Mouse (Mus musculus) embryonic facial prominence, embryonic 12.5 days (tissue): ENCODE measurements around the gene Zfp592. TPM values are rescaled to one million over a fixed set of nuclear protein-coding genes. Genes with fewer than 3 reads are reported as not detected.

Experiments
- ATAC-seq: fragments of 200-750 bp; cut with Nextera tagmentation; 2 replicates; pipeline ENCODE4 v1.8.0; 2017; ENCODE audit not compliant: insufficient number of reproducible peaks, insufficient read depth, low FRiP score, low TSS enrichment
- H3K27ac ChIP-seq: fragments of 300-500 bp; sonication (generic); 2 replicates; pipeline ENCODE4 v1.5.1; 2016; ENCODE audit warnings: mild to moderate bottlenecking
- H3K27me3 ChIP-seq: fragments of 300-500 bp; sonication (generic); 2 replicates; pipeline ENCODE4 v1.6.1; 2016; ENCODE audit warnings: mild to moderate bottlenecking, moderate library complexity
- H3K36me3 ChIP-seq: fragments of 300-500 bp; sonication (generic); 2 replicates; pipeline ENCODE4 v1.6.1; 2016; ENCODE audit warnings: mild to moderate bottlenecking
- H3K4me1 ChIP-seq: fragments of 300-500 bp; sonication (generic); 2 replicates; pipeline ENCODE4 v1.6.1; 2016
- H3K4me2 ChIP-seq: fragments of 300-500 bp; sonication (generic); replicated peaks from 2 replicates; pipeline ENCODE4 v1.6.1; 2016; ENCODE audit warnings: mild to moderate bottlenecking, moderate library complexity
- H3K4me3 ChIP-seq: fragments of 300-500 bp; sonication (generic); 2 replicates; pipeline ENCODE4 v1.5.1; 2016; ENCODE audit warnings: mild to moderate bottlenecking
- H3K9ac ChIP-seq: fragments of 300-500 bp; sonication (generic); 2 replicates; pipeline ENCODE4 v1.6.1; 2016; ENCODE audit warnings: mild to moderate bottlenecking, moderate library complexity
- H3K9me3 ChIP-seq: fragments of 300-500 bp; sonication (generic); 2 replicates; pipeline ENCODE4 v1.6.1; 2016; ENCODE audit warnings: mild to moderate bottlenecking, moderate library complexity
- WGBS: fragments of 180-500 bp; shearing (Covaris S2); methylation state at CpG from one replicate; pipeline ENCODE4 v1.1.7; 2016; 5-methylcytosine and 5-hydroxymethylcytosine counted together
- polyA plus RNA-seq: library from polyadenylated mRNA; unstranded; fragments of >200 nt; fragmentation: Nextera tagmentation; extraction: Ambion mirVana; gene quantifications from 2 replicates; pipeline ENCODE4 v1.2.1, GENCODE M21; 2016

Zfp592 gene
- polyA plus RNA-seq, 1 experiment from 2014 or later = 13.7 TPM

GRCm38 (mm10) chr7:81025751-81026150 lies 32.3 kb downstream of the Zfp592 start:
- Histone ChIP-seq H3K4me3 (no peak overlapping the region), H3K9ac (no peak overlapping the region), H3K9me3 (no peaks in the 10 kb centered on the region), H3K36me3 (peaks cover 68% of the 10 kb centered on the region), H3K4me1 (no peaks in the 10 kb centered on the region), H3K4me2 (no peak overlapping the region), H3K27me3 (no peaks in the 10 kb centered on the region), H3K27ac (no peak overlapping the region)
- ATAC-seq = no peak
- 86% methylated on average over 2 of the region's 2 CpGs for WGBS

GRCm38 (mm10) chr7:81039711-81040110 lies 46.2 kb downstream of the Zfp592 start:
- WGBS = 83% methylated on average over 2 of the region's 2 CpGs
- ATAC-seq = no peak

GRCm38 (mm10) chr7:81043023-81043620 lies 49.6 kb downstream of the Zfp592 start:
- H3K27me3 ChIP-seq = no peaks in the 10 kb centered on the region
- H3K4me2 ChIP-seq = no peak overlapping the region
- WGBS = 84% methylated on average over 5 of the region's 5 CpGs
- H3K9ac ChIP-seq = no peak overlapping the region
- no peaks in the 10 kb centered on the region; the same call in 1 of the 2 replicates for H3K4me1 ChIP-seq
- no peak for ATAC-seq
- no peak overlapping the region for H3K27ac ChIP-seq
- H3K4me3 ChIP-seq = no peak overlapping the region
- no peaks in the 10 kb centered on the region for H3K9me3 ChIP-seq
- H3K36me3 ChIP-seq = peaks cover 57% of the 10 kb centered on the region

More at GRCm38 (mm10) chr7:81039711-81040110, 46.2 kb downstream of the Zfp592 start:
- Histone ChIP-seq H3K9ac (no peak overlapping the region), H3K9me3 (no peaks in the 10 kb centered on the region), H3K4me1 (no peaks in the 10 kb centered on the region; the same call in 1 of the 2 replicates), H3K27me3 (no peaks in the 10 kb centered on the region), H3K36me3 (peaks cover 76% of the 10 kb centered on the region), H3K4me2 (no peak overlapping the region), H3K27ac (no peak overlapping the region), H3K4me3 (no peak overlapping the region)

- Histone ChIP-seq H3K36me3 (peaks cover 10% of the 10 kb centered on the region), H3K9me3 (no peaks in the 10 kb centered on the region), H3K9ac (no peak overlapping the region), H3K27me3 (no peaks in the 10 kb centered on the region), H3K4me3 (no peak overlapping the region), H3K4me1 (no peaks in the 10 kb centered on the region; the same call in 1 of the 2 replicates), H3K4me2 (no peak overlapping the region), H3K27ac (no peak overlapping the region)
- ATAC-seq = no peak
- WGBS = 95% methylated on average over 3 of the region's 3 CpGs
Measured at GRCm38 (mm10) chr7:81047847-81048246, 54.4 kb downstream of the Zfp592 start.

- no peaks in the 10 kb centered on the region for H3K27me3 ChIP-seq
- H3K9ac ChIP-seq = no peak overlapping the region
- no peak overlapping the region for H3K27ac ChIP-seq
- H3K9me3 ChIP-seq = no peaks in the 10 kb centered on the region
- 86% methylated on average over 2 of the region's 2 CpGs for WGBS
- no peak overlapping the region for H3K4me3 ChIP-seq
- H3K4me1 ChIP-seq = no peaks in the 10 kb centered on the region; the same call in 1 of the 2 replicates
- ATAC-seq = no peak
- peaks cover 5% of the 10 kb centered on the region; the same call in 1 of the 2 replicates for H3K36me3 ChIP-seq
- no peak overlapping the region for H3K4me2 ChIP-seq
Measured at GRCm38 (mm10) chr7:81048513-81048912, 55.0 kb downstream of the Zfp592 start.

GRCm38 (mm10) chr7:81049966-81050365 lies 56.5 kb downstream of the Zfp592 start:
- 87% methylated on average over 5 of the region's 5 CpGs for WGBS
- Histone ChIP-seq H3K36me3 (no peaks in the 10 kb centered on the region), H3K4me2 (no peak overlapping the region), H3K9me3 (no peaks in the 10 kb centered on the region), H3K27me3 (no peaks in the 10 kb centered on the region), H3K9ac (no peak overlapping the region), H3K4me3 (no peak overlapping the region), H3K4me1 (no peaks in the 10 kb centered on the region), H3K27ac (no peak overlapping the region)
- ATAC-seq = no peak

- Histone ChIP-seq H3K9me3 (0 out of 2 replicates have a peak, but pooled peaks cover 1% of the 10 kb centered on the region), H3K27ac (no peak overlapping the region), H3K4me2 (no peak overlapping the region), H3K27me3 (no peaks in the 10 kb centered on the region), H3K9ac (no peak overlapping the region), H3K36me3 (no peaks in the 10 kb centered on the region), H3K4me3 (no peak overlapping the region), H3K4me1 (peaks cover 7% of the 10 kb centered on the region; the same call in 1 of the 2 replicates)
- WGBS = 74% methylated on average over 11 of the region's 11 CpGs
- ATAC-seq = no peak
Measured at GRCm38 (mm10) chr7:81055709-81056370, 62.4 kb downstream of the Zfp592 start.

- Histone ChIP-seq H3K27ac (no peak within 1 kb of the TSS), H3K4me3 (no peak within 1 kb of the TSS), H3K36me3 (no peaks in the 10 kb centered on the region), H3K9me3 (0 out of 2 replicates have a peak, but pooled peaks cover 3% of the 10 kb centered on the region), H3K4me2 (0 out of 2 replicates have a peak within 1 kb of the TSS, but pooled peaks have one; percentile 16), H3K9ac (0 out of 2 replicates have a peak within 1 kb of the TSS, but pooled peaks have one; percentile 7), H3K27me3 (no peaks in the 10 kb centered on the region), H3K4me1 (peaks cover 7% of the 10 kb centered on the region; the same call in 1 of the 2 replicates)
- WGBS = 33% methylated on average over 26 of the region's 27 CpGs
- ATAC-seq = no peak
Measured at GRCm38 (mm10) chr7:81057471-81057870, 64.0 kb downstream of the Zfp592 start, which contains the start of gene Alpk3. Alpk3 (plus strand) TSS chr7:81057600.

- Histone ChIP-seq H3K36me3 (no peaks in the 10 kb centered on the region), H3K27ac (no peak overlapping the region), H3K4me1 (peaks cover 7% of the 10 kb centered on the region; the same call in 1 of the 2 replicates), H3K27me3 (no peaks in the 10 kb centered on the region), H3K4me3 (no peak overlapping the region), H3K9me3 (0 out of 2 replicates have a peak, but pooled peaks cover 3% of the 10 kb centered on the region), H3K4me2 (0 out of 2 replicates have a peak overlapping the region, but pooled peaks have one; percentile 16), H3K9ac (no peak overlapping the region)
- WGBS = 62% methylated on average over 6 of the region's 6 CpGs
- ATAC-seq = no peak
Measured at GRCm38 (mm10) chr7:81057901-81058711, 64.6 kb downstream of the Zfp592 start.

- 45% methylated on average over 9 of the region's 9 CpGs for WGBS
- H3K36me3 ChIP-seq = no peaks in the 10 kb centered on the region
- H3K9ac ChIP-seq = no peak overlapping the region
- H3K4me2 ChIP-seq = no peak overlapping the region
- no peak for ATAC-seq
- H3K27ac ChIP-seq = no peak overlapping the region
- no peak overlapping the region for H3K4me3 ChIP-seq
- H3K9me3 ChIP-seq = 0 out of 2 replicates have a peak, but pooled peaks cover 3% of the 10 kb centered on the region
- H3K4me1 ChIP-seq = peaks cover 7% of the 10 kb centered on the region; the same call in 1 of the 2 replicates
- H3K27me3 ChIP-seq = no peaks in the 10 kb centered on the region
Measured at GRCm38 (mm10) chr7:81058712-81059154, 65.3 kb downstream of the Zfp592 start.

- no peak for ATAC-seq
- H3K4me1 ChIP-seq = peaks cover 7% of the 10 kb centered on the region; the same call in 1 of the 2 replicates
- 0 out of 2 replicates have a peak, but pooled peaks cover 3% of the 10 kb centered on the region for H3K9me3 ChIP-seq
- no peaks in the 10 kb centered on the region for H3K27me3 ChIP-seq
- H3K4me2 ChIP-seq = no peak overlapping the region
- H3K4me3 ChIP-seq = no peak overlapping the region
- 66% methylated on average over 5 of the region's 5 CpGs for WGBS
- H3K36me3 ChIP-seq = no peaks in the 10 kb centered on the region
- no peak overlapping the region for H3K9ac ChIP-seq
- no peak overlapping the region for H3K27ac ChIP-seq
Measured at GRCm38 (mm10) chr7:81059388-81059787, 65.9 kb downstream of the Zfp592 start.
